Mouse (Mus musculus): Measurements from ENCODE around the gene Slc6a6.

Gene Slc6a6

DNA sequence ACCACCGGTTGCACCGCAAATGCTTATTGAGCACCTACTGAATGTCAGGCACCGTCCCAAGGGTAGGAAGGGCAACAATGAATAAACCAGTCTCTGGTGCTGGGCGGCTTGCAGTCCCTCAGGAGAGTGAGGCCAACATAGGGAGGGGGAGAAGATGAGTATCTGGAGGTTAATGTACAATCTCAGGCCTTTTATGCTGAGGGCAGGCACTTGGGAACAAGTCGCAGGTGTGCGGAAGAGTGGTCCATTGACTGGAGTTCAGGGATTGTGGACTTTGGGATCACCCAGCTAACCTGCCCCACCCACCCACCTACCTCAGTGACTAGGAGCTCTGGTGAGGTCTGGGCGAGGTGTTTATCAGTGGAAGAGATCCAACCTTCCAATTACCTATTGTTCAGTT, 6.8 kb downstream of the Slc6a6 start:
- in situ Hi-C loops (cut with MboI; ENCODE audit: low pct_unique_long_range_greater_than_20kb in 1 of 2, low sequenced_read_pairs in 2 of 2, unreplicated experiment in 1 of 2), result no loop called here

- in situ Hi-C loops (cut with MboI; ENCODE audit: low pct_unique_long_range_greater_than_20kb in 1 of 2, low sequenced_read_pairs in 2 of 2, unreplicated experiment in 1 of 2), result no loop called here
Observed at GRCm38 (mm10) chr6:91691576-91691975, 7.7 kb downstream of the Slc6a6 start.

DNA sequence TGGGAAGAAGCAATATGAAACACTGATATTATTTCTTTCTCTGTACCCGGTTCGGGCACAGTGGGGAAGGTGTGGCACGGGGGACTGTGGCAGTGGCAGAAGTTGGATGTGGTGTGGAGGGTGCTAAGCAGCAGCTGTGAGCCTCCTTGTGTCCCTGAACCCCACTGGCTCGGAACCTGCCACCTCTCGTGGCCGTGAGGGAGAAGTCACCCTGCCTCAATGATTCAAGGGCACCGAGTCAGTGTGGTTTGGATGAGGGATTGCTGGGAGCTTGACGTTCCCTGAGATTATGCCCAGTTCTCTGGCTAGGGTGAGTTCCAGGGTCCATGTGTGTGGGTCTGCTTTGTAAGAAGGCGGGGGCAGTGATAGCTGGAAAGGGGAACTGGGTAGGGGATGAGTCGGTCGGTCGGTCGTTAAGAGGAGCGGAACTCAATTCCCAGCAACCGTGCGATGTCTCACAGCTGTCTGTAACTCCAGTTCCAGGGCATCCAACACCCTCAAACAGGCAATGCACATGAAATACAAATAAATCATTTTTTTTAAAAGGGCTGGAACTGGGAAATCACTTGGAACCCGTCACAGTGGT, 9.5 kb downstream of the Slc6a6 start:
- in situ Hi-C loops (cut with MboI; ENCODE audit: low pct_unique_long_range_greater_than_20kb in 1 of 2, low sequenced_read_pairs in 2 of 2, unreplicated experiment in 1 of 2), result no loop called here

GRCm38 (mm10) chr6:91694610-91695009, 10.8 kb downstream of the Slc6a6 start:
- in situ Hi-C loops (cut with MboI; ENCODE audit: low pct_unique_long_range_greater_than_20kb in 1 of 2, low sequenced_read_pairs in 2 of 2, unreplicated experiment in 1 of 2), result no loop called here

DNA sequence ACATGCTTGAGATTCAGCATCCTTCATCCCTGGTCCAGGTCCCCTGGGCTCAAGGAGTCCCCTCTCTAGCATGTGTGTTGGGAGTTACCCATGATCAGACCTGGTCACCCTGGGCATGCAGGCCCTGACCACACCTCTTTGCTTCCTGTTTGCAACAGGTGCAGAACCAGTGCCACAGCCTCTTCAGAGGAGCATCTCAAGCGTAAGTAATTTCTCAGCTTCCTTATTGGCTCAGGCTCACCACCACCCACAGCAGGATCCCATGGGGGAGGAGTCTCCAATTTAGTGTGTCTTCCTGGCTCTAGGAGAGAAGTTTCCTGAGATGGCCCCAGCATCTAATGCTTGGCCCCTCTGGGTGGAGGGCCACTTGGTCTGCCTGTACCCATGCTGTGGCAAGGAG, 15.0 kb downstream of the Slc6a6 start:
- in situ Hi-C loops (cut with MboI; ENCODE audit: low pct_unique_long_range_greater_than_20kb in 1 of 2, low sequenced_read_pairs in 2 of 2, unreplicated experiment in 1 of 2), result no loop called here

GRCm38 (mm10) chr6:91699482-91700200, 15.8 kb downstream of the Slc6a6 start:
- in situ Hi-C loops (cut with MboI; ENCODE audit: low pct_unique_long_range_greater_than_20kb in 1 of 2, low sequenced_read_pairs in 2 of 2, unreplicated experiment in 1 of 2), result no loop called here

DNA sequence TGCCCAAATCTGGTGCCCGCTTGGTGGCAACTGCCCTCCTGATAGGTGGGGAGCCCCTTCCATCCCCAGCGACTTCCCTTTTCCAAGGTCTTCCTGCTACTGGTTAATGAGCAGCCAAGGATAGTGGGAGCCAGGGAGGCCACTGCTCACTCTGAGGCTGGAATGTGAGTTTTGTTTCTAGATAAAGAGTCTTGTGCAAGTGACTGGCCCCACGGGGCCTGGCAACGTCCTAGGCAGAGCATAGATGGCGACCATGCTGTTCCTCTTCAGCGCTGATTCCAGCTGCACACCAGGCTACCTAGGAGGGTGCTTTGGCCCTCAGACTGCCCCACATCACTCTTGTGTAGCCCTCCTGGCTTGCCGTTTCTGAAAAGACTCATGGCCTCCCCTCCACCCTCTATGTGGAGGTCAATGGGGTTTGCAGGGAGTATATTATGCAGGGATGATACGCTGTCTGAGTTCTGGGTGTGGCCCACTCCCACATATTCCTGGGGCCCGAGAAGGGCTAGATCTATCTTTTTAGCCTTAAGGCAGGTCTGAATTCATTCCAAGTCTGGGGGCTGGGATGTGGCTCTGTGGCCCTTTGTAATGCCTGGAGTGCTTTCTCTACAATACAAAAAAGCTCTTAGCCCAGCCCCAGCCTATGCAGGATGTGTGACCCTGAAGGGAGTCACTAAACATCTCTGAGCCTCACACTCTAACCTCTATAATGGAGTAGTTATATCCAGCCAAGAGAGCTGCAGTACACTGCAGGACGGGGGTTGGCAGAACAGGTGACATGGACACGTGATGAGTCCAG, 17.2 kb downstream of the Slc6a6 start:
- in situ Hi-C loops (cut with MboI; ENCODE audit: low pct_unique_long_range_greater_than_20kb in 1 of 2, low sequenced_read_pairs in 2 of 2, unreplicated experiment in 1 of 2), result no loop called here

DNA sequence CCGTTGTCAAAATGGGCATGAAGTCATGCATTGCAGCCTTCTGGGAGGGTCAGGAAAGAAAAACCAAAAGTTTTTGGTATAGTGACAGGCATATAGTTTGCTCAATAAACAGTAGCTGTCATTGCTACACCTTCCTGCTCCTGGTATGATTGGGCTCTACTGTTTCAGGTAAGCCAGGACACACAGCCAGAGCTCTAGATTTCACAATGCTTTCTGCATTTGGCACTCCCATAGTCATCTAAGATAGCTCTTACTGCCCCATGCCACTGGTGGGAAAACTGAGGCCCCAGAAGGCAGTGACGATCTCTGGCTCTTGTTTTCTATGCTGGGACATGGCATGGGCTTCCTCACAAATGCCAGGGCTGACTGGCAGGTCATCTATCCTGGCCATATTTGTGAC, 19.6 kb downstream of the Slc6a6 start:
- in situ Hi-C loops (cut with MboI; ENCODE audit: low pct_unique_long_range_greater_than_20kb in 1 of 2, low sequenced_read_pairs in 2 of 2, unreplicated experiment in 1 of 2), result no loop called here

DNA sequence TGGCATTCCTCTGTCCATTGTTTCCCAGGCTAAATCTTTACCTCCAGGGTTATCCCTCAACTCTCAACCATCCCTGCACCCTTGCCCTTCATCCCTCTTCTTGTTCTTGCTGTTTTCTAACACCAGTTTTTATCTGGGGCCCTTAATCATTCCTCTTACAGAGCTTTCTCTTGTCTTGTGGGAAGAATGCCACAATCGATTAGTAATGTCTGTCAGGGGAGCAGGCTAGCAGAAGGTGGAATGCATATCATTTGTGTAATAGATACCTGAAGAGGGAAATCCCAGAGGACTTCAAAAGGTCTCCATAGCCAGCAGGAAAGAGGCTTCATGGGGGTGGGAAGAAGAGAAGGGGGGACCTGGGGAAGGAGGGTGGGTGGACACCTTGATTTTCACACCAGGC, 20.6 kb downstream of the Slc6a6 start:
- in situ Hi-C loops (cut with MboI; ENCODE audit: low pct_unique_long_range_greater_than_20kb in 1 of 2, low sequenced_read_pairs in 2 of 2, unreplicated experiment in 1 of 2), result no loop called here

GRCm38 (mm10) chr6:91705651-91706050, 21.8 kb downstream of the Slc6a6 start:
- in situ Hi-C loops (cut with MboI; ENCODE audit: low pct_unique_long_range_greater_than_20kb in 1 of 2, low sequenced_read_pairs in 2 of 2, unreplicated experiment in 1 of 2), result no loop called here

- in situ Hi-C loops (cut with MboI; ENCODE audit: low pct_unique_long_range_greater_than_20kb in 1 of 2, low sequenced_read_pairs in 2 of 2, unreplicated experiment in 1 of 2), result no loop called here
Observed at GRCm38 (mm10) chr6:91706072-91706776, 22.4 kb downstream of the Slc6a6 start.

DNA sequence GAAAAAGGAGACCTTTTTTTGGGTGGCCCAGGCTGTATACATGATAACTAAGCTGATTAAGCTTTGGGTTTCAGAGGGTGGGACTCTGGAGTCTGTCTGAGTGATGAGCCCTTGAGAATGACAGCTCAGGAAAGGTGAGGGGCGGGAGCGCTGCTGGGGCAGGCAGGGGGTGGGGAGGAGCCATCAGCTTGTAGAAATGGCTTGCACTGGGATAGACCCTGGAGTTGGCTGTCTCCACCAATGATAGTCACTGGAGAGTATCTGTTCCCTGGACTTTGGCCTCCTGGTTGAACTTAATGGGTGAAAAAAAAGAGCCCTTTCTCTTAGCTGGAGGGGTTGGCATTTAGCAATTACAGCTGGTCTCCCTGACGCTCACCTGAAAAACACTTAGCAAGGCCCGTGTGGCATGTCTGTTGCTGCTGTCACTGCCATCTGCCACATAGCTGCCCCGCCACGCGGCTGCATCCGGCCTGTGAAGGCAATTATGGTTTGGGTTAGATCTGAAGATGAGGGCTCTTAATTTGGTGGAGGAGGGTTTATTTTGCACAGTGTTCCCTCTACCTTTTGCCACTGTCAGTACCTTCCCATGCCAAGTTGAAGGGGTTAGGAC, 23.5 kb downstream of the Slc6a6 start:
- in situ Hi-C loops (cut with MboI; ENCODE audit: low pct_unique_long_range_greater_than_20kb in 1 of 2, low sequenced_read_pairs in 2 of 2, unreplicated experiment in 1 of 2), result no loop called here

DNA sequence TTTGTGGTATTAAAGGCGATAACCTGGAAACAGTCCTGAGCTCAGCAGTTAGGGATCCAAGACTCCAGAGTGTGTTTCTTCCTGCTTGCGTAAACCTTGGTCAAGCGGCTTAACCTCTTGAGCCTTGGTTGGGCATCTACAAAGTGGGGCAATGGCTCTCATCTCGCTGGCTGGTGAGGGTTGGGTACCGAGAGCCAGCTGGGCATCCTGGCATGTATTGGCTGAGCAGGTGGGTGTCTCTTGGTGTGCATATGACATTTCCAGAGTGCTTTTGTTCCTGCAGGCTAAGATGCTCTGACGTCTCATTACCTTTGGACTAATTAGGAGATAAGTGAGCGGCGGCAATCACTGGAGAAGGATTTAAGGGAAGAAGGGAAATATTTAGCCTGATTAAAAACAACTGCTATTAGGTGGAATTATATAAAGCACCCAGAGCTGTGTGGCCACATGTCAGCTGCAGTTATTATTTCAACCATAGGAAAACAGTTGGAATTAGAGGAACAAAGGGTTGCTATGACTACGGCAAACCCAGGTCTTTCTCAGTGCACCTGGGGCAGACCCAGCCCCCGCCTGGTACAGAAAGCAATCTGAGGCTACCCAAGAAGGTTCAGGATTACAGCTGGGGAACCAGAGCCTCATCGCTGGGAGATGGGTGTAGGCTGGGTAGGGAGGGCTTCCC, 24.2 kb downstream of the Slc6a6 start:
- in situ Hi-C loops (cut with MboI; ENCODE audit: low pct_unique_long_range_greater_than_20kb in 1 of 2, low sequenced_read_pairs in 2 of 2, unreplicated experiment in 1 of 2), result no loop called here

DNA sequence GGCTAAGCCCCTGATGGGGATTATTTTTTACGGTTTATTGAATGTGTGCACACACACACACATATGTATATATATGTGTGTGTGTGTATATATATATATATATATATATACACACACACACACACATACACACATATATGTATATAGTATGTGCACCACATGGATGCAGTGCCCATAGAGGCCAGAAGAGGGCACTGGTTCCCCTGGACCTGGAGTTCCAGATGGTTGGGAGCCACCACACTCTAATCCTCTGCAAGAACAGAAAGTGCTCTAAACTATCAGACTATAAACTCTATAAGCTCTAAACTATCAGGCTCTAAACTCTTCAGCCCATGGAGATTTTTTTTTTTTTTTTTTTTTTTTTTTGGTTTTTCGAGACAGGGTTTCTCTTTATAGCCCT, 25.1 kb downstream of the Slc6a6 start:
- in situ Hi-C loops (cut with MboI; ENCODE audit: low pct_unique_long_range_greater_than_20kb in 1 of 2, low sequenced_read_pairs in 2 of 2, unreplicated experiment in 1 of 2), result no loop called here

DNA sequence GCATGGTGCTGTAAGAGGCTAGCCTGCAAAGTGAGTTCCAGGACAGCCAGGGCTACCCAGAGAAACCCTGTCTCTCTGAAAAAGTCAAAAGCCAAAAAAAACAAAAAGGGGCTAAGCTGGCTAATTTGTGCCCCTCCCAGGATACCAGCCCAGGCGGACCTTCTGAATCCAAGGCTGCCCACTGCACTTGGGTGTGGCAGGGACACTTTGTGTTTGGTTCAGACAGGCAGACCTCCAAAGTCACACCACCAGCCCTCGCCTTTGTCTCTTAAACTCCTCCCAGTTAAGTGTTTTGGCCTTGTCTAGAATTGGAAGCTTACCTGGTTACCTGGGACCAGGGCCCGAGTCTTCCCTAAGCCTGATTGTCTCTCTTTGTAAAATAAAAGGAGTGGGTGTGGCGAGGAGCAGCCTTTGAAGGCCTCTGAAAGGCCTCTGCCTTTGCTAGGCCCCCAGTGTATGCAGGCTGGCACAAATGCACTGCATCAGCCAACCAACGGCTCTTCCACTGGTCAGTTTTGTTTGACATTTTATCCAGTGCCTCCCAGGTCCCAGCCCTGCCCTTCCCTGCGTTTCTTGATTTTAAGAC, 26.6 kb downstream of the Slc6a6 start:
- in situ Hi-C loops (cut with MboI; ENCODE audit: low pct_unique_long_range_greater_than_20kb in 1 of 2, low sequenced_read_pairs in 2 of 2, unreplicated experiment in 1 of 2), result no loop called here

GRCm38 (mm10) chr6:91712097-91712854, 28.4 kb downstream of the Slc6a6 start:
- in situ Hi-C loops (cut with MboI; ENCODE audit: low pct_unique_long_range_greater_than_20kb in 1 of 2, low sequenced_read_pairs in 2 of 2, unreplicated experiment in 1 of 2), result no loop called here

DNA sequence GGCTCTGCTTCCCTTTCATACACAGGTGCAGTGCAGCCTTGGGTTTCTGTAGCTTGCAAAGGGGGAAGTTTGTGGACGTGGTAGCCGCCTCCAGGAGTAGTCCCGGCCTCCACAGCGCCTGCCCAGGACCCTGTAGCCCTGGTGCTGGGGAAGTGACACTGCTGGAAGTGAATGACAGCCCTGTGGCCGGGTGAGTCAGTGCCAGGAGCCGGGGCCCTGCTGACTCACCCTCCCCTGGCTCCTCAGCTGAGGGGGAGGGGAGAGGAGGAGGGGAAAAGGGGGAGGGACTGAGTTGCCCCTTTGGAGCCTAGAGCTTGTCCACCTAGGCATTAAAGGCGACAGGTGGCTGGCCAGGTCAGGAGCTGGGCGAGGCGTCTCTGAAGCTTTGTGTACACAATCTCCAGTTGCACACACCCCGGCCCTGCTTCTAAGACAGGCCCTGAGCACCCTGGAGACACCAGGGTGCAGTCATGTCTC, 29.0 kb downstream of the Slc6a6 start:
- in situ Hi-C loops (cut with MboI; ENCODE audit: low pct_unique_long_range_greater_than_20kb in 1 of 2, low sequenced_read_pairs in 2 of 2, unreplicated experiment in 1 of 2), result no loop called here
